Mouse (Mus musculus) testis, postnatal 10 days (tissue): ENCODE results near the gene Cyb5r1.
"Not testable (repeated sequence)": the region's sequence is repeated elsewhere in the genome, so short reads cannot be mapped to it uniquely, and the experiment has no call there.

Source experiments
- DNase-seq: peaks from one replicate; pipeline ENCODE4 v3.0.0; 2021; ENCODE audit warnings: low spot score

Cyb5r1 gene

GRCm38 (mm10) chr1:134414501-134415167 lies 9.3 kb downstream of the Cyb5r1 start:
- DNase-seq, result no peak

DNA sequence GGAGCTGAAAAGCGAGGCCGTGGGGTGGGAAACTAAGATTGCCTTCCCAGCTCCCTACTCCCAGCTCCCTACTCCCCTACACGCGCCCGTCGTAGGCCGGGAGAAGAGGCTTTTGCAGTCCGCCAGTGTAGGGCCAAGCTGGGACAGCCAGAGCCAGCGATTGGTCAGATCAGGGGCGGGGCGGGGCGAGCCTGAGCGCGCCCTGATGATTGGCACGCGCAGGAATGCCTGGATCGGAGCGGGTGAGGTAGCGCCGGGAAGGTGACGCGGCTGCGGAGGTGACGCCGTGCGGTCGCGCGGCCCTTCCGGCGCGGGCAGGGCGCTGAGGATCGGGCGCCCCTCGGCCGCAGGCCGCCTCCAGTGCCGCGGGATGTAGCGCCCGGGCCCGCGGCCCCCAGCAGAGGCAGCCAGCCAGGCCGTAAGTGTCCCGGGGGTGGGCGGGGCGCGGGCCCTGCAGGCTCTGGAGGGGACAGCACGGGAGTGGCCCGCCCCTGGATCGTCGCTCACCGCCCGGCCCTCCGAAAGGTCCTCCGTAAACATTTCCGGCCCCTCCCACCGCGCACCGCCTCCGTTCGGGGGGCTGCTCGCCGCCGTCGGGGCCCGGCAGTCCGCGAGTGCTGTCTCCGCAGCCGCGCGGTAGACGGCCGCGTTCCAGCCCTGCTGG lies 9.9 kb downstream of the Cyb5r1 start, which contains the start of gene Adipor1:
Gene Adipor1, plus strand, starts transcription at position 211 of the 664 bp plus-strand sequence.
- DNase-seq, result peak; percentile 98

GRCm38 (mm10) chr1:134418414-134418975 lies 13.1 kb downstream of the Cyb5r1 start:
- no peak for DNase-seq

DNA sequence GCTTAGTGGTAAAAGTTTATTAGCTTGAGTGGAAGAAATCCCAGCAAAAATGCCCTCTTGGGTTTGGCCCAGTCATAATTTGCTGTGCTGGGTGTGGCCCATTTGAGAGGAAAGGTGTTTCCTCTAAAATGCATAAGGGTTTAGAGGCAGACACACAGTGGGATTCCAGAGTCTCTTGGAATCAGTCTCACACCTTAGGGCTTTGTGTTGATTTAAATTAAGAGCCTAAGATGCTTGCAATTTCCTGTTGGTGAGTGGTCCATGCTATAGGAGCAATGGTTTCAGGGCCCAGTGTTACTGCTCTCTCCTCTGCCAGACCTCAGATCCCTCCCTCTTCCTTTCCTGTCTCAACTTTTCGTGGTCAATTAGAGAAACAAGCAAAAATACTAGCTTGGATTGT lies 13.8 kb downstream of the Cyb5r1 start:
- no peak for DNase-seq

DNA sequence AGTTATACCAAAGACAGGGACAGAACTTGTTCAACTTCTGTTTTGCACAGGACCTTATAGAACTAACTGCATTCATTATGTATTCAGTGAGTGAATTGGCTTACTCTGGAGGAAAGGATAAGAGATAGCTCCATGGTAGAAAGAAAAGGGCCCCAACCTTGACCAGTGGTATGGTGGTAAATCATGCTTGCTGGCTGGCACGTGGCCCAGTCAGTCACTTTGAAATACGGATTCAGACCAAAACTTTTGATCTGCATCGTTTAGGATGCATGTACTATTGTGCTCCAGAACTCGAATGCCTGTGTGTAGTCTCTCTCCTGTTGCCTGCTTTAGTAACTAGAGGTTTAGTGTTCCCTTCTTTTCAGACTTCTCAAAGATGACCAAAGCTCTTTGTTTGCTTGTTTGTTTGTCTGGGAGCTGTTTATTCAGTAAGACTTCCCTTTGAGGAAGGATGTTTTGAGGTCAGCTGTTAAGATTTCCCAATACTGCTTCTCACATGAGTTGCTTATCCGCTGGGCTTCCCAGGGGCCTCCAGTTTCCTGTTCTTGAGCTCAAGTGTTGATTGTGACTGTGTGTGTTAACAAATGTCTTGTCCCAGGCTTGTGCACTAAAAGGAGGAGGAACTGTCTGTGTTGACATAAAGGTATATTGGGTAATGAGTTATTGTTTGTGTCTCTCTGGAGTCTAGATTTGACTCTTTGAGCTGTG lies 14.5 kb downstream of the Cyb5r1 start:
- no peak for DNase-seq

DNA sequence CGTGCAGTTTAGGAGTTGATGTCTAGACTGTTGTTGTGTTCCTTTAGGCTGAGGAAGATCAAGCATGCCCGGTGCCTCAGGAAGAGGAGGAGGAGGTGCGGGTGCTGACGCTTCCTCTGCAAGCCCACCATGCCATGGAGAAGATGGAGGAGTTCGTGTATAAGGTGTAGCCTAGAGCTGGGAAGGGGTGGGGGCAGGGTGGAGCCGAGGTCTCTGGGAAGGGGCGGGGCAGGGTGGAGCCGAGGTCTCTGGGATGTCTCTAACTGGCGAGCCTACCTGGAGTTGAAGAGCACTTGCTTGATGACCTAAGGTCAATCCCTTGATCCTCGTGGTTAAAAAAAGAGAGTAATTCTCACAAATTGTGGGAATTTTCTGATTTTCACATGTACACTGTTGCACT lies 18.6 kb downstream of the Cyb5r1 start:
- no peak for DNase-seq

GRCm38 (mm10) chr1:134426289-134426688 lies 20.9 kb downstream of the Cyb5r1 start:
- no peak for DNase-seq

DNA sequence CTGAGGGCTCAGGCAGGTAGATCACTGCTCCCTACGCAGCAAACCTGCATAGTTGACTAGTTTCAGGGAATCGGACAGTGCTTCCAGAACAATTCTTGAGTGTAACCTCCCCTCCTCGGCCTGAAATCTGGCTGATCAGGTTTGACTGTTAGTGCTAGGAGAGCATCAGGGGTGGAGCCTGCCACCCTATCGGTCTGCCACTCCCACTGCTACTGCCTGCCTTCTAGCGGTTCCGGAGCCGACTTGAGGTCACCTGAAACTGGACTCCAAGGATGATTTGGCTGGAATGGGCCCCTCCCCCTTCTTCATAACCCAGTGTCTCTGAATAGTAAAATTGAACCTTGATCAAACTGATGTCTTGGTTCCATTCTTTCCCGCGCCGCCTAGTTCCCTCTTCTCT lies 27.6 kb downstream of the Cyb5r1 start:
- DNase-seq, result no peak

DNA sequence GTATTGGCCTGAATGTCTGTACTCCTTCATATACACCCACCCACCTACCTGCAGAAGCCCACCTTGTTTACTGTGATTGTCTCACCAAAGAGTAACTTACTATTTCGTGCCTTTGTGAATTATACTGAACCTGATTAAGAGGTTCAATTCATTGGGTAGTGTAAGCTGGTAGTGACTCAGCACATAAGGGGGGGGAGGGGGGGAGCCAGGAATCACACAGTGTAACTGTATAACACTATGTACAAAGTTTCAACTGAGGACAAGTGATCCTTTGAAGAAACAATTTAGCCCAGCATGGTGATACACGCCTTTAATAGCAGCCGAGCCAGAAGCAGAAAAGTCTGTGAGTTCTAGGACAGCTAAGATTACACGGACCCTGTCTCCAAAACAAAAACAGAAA lies 28.1 kb downstream of the Cyb5r1 start:
- no peak for DNase-seq

DNA sequence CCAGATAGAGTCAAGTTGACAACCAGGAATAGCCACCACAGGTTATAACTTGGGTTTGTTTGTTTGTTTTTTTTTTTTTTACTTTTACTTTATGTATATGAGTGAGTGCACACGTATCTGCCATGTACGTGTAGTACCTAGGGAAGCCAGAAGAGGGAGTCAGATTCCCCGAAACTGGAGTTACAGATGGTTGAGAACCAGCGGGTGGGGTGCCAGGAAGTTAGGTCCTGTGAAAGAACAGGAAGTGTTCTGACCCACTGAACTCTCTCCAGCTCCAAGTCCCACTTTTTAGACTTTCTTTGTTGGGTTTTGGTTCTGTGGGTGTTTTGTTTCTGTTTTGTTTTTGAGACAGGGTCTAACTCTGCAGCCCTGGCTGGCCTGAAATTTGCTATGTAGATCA lies 30.1 kb downstream of the Cyb5r1 start:
- no peak for DNase-seq

DNA sequence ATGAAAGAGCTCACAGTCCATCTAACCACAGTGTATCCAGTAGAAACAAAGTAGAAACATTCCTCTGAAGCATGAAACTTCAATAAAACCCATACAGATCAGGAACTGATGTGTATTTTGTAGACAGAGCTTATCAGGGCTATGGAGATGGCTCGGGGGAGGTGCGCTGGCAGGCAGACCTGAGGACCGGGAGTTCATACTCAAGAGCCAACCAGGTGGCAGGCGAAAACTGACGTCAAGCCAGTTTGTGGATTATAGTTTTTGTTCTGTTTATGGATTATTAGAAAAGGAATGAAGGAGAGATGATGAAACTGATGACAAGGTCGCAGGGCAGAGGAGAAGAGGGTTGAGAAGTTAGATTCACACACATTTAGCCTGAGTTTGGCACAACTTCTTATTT lies 35.1 kb downstream of the Cyb5r1 start:
- no peak for DNase-seq

GRCm38 (mm10) chr1:134441737-134442136 lies 36.4 kb downstream of the Cyb5r1 start:
- not testable (repeated sequence) for DNase-seq

DNA sequence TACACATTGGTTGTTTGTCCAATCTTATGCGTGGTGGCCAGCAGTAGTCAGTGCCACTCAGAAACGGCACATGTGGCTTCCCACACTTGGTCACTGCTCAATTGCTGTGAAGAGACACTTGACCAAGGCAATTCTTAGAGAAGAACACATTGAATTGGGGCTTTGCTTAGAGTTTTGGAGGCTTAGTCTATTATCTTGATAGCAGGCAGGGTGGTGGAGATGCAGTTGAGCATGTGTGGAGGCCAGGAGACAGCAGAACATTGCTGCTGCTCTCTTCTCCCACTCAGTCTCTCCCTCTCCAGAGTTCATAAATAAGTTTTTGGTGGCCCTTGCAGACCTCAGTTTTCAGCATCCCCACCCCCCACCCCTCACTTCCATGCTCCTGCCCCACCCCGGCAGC lies 37.0 kb downstream of the Cyb5r1 start:
- DNase-seq, result no peak

DNA sequence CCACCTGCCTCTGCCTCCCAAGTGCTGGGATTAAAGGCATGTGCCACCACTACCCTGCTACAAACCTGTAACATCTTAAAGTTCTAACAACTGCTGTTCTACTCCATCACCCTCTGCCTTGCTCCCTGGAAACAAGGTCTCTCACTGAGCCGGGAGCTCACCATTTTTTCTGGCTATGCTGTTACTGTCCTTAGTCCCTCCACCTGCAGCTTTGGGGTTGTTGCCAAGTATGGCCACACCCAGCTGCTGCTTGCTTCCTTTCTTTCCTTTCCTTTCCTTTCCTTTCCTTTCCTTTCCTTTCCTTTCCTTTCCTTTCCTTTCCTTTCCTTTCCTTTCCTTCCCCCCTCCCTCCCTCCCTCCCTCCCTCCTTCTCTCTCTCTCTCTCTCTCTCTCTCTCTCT lies 37.9 kb downstream of the Cyb5r1 start:
- DNase-seq, result not testable (repeated sequence)

DNA sequence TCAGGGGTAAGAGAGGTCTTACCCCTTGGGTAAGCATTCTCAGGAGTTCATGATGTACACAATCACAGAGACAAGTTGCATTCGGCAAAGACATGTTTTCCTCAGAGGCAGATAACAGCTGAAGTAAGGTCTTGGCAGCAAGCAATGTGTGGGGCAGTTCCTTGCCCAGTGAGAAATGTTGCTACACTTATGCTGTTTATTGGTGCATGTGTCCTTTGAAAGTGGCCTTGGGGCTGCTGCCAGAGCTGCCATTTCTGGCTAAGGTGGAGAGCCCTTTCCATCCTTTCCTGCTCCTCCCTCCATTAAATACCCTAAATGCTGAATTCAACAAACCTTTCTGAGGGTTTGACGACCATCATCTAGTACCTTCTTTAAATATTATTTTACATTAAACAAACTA lies 40.1 kb downstream of the Cyb5r1 start:
- DNase-seq, result no peak

DNA sequence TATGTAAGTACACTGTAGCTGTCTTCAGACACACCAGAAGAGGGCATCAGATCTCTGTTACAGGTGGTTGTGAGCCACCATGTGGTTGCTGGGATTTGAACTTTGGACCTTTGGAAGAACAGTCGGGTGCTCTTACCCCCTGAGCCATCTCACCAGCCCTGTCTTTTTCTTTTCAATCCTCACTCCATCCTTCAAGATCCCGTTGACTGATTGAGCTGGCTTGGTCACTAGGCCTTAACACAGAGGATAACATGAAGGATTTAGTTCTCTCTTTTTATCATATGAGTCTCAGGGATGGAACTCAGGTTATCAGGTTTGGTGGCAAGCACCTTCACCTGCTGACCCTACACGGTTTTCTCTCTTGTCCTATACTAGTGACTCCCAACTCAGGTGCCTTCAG lies 43.2 kb downstream of the Cyb5r1 start:
- DNase-seq, result not testable (repeated sequence)

GRCm38 (mm10) chr1:134450201-134450600 lies 44.8 kb downstream of the Cyb5r1 start:
- DNase-seq, result no peak

GRCm38 (mm10) chr1:134450986-134451385 lies 45.6 kb downstream of the Cyb5r1 start:
- peak; percentile 69 for DNase-seq

DNA sequence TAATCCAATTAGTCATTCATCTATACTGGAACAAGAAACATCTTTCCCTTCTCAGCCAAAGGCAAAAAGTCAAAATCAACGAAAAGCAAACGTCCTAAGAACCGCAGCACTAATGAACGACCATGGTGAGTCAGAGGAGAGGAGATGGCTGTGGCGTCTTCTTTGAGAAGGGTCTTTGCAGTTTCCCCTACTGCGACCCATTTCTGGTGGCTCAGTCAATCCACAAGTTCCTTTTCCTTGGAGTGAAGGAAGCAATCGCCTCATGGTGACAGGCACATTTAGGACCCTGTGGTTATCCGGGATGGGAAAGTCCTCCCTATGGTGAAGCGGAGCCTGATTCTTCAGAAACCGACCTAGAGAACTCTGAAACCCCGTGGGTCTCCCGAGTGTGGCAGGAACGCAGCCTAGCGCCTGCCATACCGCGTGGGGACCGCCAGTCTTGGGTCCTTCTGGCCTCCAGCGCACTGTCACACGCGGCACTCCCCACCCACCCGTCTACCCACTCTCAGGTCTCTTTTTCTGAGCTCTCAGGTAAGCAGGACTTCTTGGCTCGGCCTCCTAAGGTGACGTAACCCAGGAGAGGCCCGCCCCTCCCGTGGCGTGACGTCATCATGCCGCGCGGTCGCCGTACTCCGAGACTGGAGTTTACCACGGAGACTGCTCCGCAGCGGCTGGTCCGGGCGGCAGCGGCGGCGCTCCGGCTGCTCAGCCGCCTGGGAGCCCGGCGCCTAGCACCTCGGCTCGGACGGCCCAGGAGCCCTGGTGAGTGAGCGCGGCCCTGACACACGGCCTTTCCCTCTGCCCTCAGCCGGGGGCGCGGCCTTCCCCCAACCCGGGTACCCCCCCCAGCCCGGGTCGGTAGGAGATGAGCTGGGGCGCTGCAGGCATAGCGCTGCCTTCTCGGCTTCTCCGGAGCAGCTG lies 49.8 kb downstream of the Cyb5r1 start, which contains the start of gene Klhl12:
Gene Klhl12, plus strand, starts transcription at position 628 of the 921 bp plus-strand sequence.
- peak; percentile 98 for DNase-seq

DNA sequence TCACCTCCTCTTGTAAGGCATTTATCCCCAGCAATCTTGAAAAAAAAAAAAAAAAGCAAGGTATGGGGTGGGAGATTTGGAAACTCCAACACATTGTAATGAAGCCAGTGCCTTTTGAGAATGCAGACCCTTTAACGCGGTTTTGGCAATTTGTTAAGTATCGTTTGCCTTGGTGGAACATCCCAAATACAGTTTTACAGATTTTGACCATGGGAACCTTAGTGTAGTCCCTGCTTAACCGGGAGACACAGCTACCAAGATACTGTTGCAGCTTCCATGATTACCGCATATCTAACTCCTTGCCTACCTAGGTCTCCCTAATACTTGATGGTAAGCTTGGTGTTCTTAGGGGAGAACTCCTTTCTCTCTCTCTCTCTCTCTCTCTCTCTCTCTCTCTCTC lies 50.7 kb downstream of the Cyb5r1 start:
- no peak for DNase-seq

DNA sequence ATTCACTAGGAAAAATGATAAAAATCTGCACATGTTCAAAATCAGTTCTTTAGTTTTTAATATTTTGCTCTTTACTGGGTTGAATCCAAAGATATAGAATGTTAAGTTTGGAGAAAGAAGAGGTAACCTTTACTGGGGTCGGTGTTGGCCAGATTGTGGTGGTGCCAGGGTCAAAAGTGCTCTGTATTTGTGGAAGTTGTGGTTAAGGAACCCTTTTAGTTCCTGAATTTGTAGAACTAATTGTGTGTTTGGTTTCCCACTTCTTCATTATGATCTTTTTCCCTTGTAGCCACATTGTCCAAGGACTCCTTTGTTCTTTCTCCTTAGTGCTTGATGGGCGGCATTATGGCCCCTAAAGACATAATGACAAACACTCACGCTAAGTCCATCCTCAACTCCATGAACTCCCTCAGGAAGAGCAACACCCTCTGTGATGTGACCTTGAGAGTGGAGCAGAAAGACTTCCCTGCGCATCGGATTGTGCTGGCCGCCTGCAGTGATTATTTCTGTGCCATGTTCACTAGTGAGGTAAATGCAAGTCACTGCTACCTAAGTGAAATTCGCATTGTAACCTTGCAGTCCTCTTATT lies 52.9 kb downstream of the Cyb5r1 start:
- DNase-seq, result no peak
